Mouse (Mus musculus) lung, adult 18-20 months (tissue): Measurements from ENCODE around the gene Smpd3.
"Not testable (repeated sequence)": the region's sequence is repeated elsewhere in the genome, so short reads cannot be mapped to it uniquely, and the experiment has no call there.

Source experiments
- DNase-seq, 2 experiments: peaks; one replicate each; pipeline ENCODE4 v3.0.0; 2022; ENCODE audit warnings: mixed read lengths in 2 of 2

Smpd3 gene

GRCm38 (mm10) chr8:106321434-106321833 lies 16.4 kb downstream of the Smpd3 start:
- DNase-seq = no peak

DNA sequence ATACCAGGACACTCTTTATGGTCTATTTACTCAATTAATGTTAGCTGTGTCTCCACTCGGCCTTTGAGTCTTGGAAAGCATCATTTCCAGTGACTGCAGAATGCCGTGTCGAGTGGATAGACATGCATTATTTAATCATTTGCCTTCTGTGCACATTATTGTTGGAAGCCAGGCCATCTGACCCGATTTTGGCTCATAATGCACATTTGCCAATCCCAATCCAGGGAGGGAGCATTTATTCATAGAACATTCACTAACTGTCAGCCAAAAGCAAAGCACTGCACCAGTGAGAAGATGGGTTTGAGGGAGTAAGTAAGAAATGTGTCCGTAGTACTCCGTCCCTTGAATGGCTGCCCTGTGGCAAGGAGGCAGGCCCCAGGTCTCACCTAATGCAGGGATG lies 17.8 kb downstream of the Smpd3 start:
- no peak for DNase-seq

DNA sequence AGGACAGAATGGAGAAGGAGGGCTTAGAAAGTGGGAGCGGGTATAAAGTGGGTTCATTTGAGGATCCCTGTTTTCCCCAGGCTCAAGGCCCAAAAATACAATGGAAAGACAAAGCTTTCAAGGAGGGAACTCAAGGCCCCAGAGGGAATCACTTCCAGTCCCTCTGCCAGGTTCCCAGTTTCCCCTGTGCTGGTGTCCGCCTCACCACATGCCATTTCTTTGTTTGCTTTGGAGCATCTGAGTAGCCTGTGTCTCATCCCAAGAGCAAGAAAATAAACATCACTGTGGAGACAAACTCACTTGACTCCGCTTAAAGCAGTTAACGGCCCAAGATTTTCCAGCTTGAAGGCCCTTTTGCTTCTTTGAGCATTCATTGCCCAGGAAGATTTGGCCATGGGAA lies 20.7 kb downstream of the Smpd3 start:
- DNase-seq = no peak

- no peak for DNase-seq
Measured at GRCm38 (mm10) chr8:106316506-106316905, 21.3 kb downstream of the Smpd3 start.

- no peak for DNase-seq
Measured at GRCm38 (mm10) chr8:106315402-106316187, 22.2 kb downstream of the Smpd3 start.

DNA sequence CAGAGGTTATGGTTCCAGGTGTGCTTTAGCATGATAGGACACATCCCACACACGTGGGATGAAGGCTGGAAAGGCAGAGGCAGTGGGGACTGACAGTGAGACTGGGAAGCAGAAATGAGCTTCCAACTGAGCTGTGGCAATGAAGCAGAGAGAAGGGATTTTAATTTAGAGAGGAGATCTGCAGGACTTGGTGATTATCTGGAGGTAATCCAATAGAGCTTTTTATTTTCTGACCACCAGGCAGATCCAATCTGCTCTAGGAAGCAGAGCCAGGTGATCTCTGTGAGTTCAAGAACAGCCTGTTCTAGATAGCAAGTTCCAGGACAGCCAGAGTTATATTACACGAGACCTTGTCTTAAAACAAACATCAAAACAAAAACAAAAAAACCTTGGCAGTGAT lies 24.0 kb downstream of the Smpd3 start:
- DNase-seq = no peak

DNA sequence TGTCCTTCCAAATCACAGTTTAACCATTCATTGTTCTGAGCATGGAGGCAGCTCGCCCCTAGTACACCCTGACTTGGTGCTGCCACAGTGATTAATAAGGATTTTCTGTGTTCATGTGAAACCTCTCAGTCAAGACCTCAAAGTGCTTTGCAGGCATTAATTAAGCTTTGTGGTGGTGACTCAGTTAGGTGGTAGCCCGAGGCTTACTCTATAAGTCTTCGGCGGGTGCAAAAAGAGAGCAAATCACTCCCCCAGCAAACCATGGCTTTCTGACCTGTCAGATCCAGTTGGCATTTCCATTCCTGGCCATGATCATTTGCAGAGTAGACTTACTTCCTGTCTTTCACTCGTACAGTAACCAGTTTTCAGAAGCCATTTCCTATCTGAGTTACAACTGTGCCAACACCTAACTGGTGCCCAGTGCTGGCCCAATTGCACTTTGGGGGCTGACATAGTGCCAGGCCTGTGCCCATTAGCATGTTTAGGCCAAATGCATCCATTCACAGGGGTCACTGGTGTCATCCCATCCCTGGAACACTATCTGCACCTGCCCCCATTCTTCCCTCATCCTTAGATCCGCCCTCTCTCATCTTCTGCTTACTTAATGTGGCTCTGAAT lies 24.6 kb downstream of the Smpd3 start:
- DNase-seq = no peak

DNA sequence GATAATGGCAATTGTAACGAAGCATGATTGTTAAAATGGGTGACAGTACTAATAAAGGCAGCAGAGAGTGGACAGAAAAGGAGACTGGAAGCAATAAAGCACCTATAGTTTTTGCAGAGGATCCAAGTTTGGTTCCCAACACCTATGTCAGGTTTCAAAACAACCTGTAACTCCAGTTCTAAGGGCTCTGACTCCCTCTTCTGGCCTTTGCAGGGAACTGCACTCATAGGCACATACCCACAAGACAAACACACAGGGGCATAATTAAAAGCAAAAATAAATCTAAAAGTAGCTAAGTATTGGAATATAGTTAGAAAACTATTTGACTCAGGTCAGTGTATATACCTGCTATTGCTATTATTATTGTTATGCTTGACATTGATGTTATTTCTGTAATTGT lies 25.8 kb downstream of the Smpd3 start:
- no peak for DNase-seq

- no peak for DNase-seq
Measured at GRCm38 (mm10) chr8:106310026-106310652, 27.6 kb downstream of the Smpd3 start.

DNA sequence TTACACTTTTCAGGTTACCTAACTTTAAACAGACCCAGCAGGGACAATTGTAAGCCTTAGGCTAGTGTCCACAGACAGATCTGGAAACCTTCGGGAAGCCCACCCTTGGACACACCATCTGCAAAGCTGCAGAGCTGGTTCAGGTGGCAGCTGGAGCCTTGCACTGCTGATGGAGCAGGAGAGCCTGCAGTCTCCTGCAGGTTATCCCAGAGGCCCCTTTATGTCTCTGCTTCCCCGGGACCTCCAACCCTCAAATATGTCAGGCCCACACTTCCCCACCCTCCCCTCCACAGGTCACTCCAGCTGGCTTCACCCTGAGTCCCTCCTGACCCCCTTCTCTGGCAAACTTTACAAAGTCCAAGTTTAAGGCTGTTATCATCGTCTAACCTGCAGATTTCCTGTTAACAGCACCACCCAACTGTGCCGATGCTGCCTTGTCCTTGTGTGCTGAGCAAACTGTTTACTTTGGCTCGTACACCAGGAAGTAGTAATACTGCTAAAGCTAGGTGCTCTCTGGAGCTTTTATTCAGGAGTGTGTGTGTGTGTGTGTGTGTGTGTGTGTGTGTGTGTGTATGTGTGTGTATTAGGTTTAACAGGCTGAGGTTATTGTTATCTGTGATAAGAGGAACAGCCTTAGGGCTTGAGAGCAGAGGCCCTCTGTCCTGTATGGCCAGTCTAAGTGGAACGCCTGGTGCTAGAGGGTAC lies 29.6 kb downstream of the Smpd3 start:
- DNase-seq = peak; percentile 59 to 83

DNA sequence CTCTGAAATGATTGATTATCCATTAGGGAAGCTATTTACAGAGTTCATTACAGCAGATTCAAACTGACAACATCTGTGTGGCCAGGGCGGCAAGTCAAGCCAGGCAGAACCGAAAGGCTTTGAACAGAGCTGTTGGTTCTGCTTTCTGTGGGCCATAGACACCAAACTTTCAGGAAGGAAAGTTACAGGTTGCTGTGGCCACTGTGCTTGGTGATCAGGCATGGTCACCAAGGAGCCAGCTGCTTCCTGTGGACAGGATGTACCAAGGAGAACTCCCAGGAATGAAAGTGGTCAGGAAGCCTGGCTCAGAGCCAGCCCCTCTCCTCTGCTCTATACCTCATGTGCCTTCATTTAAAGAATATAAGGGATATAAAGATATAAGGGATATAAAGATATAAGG lies 30.2 kb downstream of the Smpd3 start:
- peak; percentile 44 to 69 for DNase-seq

DNA sequence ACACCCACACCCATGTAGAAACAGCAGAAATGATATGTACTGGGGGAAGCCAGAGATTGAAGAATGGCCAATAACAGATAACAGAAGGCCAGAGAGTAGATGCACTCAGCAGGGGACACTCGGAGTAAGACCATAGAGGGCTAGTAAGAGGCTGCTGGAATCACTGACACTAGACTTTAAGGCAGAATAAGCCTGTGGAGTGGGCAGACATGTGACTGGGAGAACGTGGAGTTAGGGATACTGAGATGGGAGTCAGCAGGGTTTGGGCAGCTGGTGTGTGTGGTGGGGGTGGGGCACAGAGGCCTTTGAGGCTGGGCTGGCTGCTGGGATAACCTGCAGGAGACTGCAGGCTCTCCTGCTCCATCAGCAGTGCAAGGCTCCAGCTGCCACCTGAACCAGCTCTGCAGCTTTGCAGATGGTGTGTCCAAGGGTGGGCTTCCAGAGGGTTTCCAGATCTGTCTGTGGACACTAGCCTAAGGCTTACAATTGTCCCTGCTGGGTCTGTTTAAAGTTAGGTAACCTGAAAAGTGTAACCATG lies 31.0 kb downstream of the Smpd3 start:
- DNase-seq = not testable (repeated sequence)

- DNase-seq = no peak
Measured at GRCm38 (mm10) chr8:106306076-106306475, 31.7 kb downstream of the Smpd3 start.

DNA sequence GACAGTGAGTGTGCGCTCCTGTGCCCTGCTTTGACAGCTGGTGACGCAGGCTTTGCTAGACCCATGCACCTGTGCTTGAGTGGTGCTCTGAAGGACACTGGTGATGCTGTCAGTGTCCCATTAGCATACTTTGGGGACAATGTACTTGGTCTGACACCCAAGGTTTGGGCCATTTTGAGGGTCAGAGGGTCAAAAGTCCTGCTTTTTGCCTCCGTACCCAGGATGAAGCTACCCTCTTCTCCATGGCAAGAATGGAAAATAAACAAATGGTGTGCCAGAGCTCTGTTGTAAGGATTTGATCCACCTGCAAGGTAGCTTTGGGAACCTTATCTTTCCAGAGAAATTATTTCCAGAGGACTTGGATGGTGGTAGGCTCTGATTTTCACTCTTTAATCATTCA lies 32.5 kb downstream of the Smpd3 start:
- DNase-seq = no peak

- no peak for DNase-seq
Measured at GRCm38 (mm10) chr8:106304321-106304720, 33.5 kb downstream of the Smpd3 start.

GRCm38 (mm10) chr8:106300739-106301715 lies 36.8 kb downstream of the Smpd3 start:
- no peak for DNase-seq

DNA sequence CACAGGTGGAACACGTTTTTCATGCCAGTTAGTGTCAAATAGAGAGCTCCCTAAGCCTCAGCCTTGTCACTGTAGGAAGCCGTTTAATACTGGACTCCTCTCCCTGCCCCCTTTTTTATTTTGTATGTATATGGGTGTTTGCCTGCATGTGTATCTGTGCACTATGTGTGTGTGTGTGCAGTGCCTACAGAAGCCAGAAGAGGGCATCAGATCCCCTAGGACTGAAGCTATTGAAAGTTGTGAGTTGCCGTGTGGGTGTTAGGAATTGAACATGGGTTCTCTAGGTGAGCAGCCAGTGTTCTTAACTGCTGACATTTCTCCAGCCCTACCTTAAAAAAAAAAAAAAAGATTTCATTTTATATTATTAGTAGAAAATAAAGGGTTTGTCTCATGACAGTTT lies 38.1 kb downstream of the Smpd3 start:
- no peak for DNase-seq

DNA sequence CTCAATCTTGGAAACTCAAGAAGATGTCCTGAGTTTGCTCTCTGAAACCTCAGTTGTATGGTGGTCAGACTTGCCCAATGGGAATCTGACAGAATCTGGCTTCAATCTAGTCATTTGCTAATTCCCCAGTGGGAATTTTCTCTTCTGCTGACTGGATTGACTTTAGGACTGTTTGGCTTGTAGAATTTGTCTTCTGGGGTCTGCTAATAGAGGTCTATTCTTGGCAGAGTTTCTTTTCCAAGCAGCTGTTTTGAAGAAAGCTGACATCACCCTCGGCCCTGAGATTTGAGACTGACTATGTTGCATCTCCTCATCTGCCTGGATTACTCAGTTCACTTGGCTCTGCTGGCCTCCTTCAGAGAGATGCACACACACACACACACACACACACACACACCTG lies 38.9 kb downstream of the Smpd3 start:
- DNase-seq = no peak

GRCm38 (mm10) chr8:106298261-106298660 lies 39.5 kb downstream of the Smpd3 start:
- DNase-seq = peak; percentile 14 to 31

GRCm38 (mm10) chr8:106292484-106293396 lies 45.0 kb downstream of the Smpd3 start:
- DNase-seq = peak in 1 of 2 experiments; percentile 4

- peak in 1 of 2 experiments; percentile 15 for DNase-seq
Measured at GRCm38 (mm10) chr8:106289464-106289863, 48.3 kb downstream of the Smpd3 start.
